Mouse (Mus musculus): ENCODE data around the gene Zbtb34. TPM values are rescaled to one million over a fixed set of nuclear protein-coding genes. Genes with fewer than 3 reads are reported as not detected.

Zbtb34 gene
- total RNA-seq, 4 experiments from 2014 or later, result 12.1 to 15.1 (median 12.9) TPM

Small RNAs within 50 kb of the gene (microRNA-seq; reads per million reads assigned to microRNA genes)
- 0 reads per million in 2 experiments for gene Gm25998

Other genes with a start within 250 kb of the Zbtb34 start
- 1 to 10 TPM; 1.5 to 3.7 (median 2.4) TPM for gene Angptl2, start 215.3 kb downstream of the Zbtb34 start, total RNA-seq (2022)
- gene Ralgps1, start 59.8 kb downstream of the Zbtb34 start, total RNA-seq (2022), result 10 to 100 TPM; 57.9 to 79.2 (median 69.1) TPM
- gene Zbtb43, start 37.2 kb upstream of the Zbtb34 start, total RNA-seq (2022), result 10 to 100 TPM; 23.7 to 30.1 (median 25.5) TPM
- gene Lmx1b, start 209.2 kb upstream of the Zbtb34 start, total RNA-seq (2022), result under 1 TPM in 2 of 4 experiments, not detected in 2; 0.08 to 0.55 TPM

All from layer of hippocampus, adult 8-10 months (tissue).